Mouse (Mus musculus) gastrocnemius, adult 8-10 months (tissue): ENCODE measurements around the gene Ska2. TPM values are rescaled to one million over a fixed set of nuclear protein-coding genes. Genes with fewer than 3 reads are reported as not detected.

ENCODE experiments used
- DNase-seq, 2 experiments: peaks; one replicate each; pipeline ENCODE4 v3.0.0; 2022; ENCODE audit warnings: low spot score in 2 of 2
- total RNA-seq, 4 experiments: library from RNA; stranded (reverse); gene quantifications; 2 replicates each; pipeline ENCODE4 v1.2.4; 2022

Ska2 gene
- 1 to 10 TPM; 3.1 to 7.4 (median 4.3) TPM for total RNA-seq

GRCm38 (mm10) chr11:87108755-87109518 lies at the start of gene Ska2:
Ska2 (plus strand) TSS chr11:87109234.
- DNase-seq, result peak; percentile 94 to 97

DNA sequence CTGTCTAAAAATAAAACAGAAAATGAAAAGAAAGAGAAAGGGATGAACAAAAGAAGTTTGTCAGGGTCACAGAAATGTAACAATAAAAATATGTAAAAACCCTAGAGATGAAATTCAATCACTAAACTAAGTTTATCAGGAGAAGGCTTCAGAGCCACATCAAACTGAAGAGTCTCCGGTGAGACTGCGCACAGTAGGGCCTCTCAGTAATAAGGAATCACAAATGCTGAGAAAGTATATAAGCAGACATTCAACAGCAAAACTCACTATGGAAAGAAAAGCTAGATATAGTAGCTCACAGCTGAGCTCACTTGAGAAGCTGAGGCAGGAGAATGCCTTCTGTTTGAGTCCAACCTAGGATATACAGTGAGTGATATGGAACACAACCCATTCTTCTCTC lies 48.6 kb upstream of the Ska2 start:
- DNase-seq, result no peak

- DNase-seq, result no peak
Observed at GRCm38 (mm10) chr11:87062087-87062486, 46.9 kb upstream of the Ska2 start.

- peak; percentile 25 to 42 for DNase-seq
Observed at GRCm38 (mm10) chr11:87073343-87073865, 35.6 kb upstream of the Ska2 start.

DNA sequence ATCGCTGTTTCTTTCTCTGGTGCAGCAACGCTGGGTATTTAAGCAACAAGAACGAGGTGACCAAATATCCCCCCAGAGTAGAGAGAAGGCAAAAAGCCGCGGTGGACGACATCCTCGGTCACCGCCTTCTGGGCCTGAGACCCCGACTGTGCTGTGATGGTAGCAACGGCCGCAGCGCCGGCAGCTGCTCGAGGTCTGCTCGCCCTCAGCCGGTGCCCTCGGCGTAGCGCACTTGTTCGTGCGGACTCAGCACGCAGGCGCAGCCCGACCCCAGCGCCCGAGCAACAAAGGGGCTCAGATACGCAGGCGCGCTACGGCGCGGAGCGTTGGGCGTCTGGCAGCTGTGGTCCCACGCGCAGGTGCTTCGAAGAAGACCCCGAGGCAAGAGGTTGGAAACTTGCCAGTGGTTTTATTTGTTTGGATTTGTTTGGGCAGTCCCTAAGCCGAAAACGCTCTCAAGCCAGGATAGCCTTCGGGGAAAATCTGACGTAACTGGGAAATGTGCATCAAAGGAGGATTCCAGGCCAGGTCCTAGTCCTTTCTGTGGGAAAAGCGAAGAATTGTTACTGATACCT lies 35.1 kb upstream of the Ska2 start, which contains the start of gene Gdpd1:
Gene Gdpd1 (minus strand): TSS at position 197 of the 575 bp plus-strand sequence.
- DNase-seq, result peak; percentile 53 to 74

DNA sequence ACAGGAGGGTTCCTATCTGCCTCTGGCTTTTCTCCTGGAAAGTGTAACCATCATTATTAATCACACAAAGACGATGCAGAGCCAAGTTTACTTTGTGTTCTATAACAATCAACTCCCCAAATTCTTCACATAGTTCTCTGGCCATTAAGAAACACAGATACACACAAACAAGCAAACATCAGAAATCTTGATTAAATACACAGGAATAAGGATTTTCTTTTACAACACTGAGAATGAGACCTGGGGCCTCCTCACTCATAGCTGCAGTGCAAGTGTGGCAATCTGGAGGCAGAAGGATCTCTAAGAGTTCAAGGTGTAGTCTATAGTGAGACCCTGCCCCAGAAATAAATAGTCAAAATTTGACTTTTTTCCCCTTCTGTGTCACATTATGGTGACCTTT lies 25.3 kb upstream of the Ska2 start:
- DNase-seq, result no peak

- no peak for DNase-seq
Observed at GRCm38 (mm10) chr11:87085461-87085860, 23.6 kb upstream of the Ska2 start.

DNA sequence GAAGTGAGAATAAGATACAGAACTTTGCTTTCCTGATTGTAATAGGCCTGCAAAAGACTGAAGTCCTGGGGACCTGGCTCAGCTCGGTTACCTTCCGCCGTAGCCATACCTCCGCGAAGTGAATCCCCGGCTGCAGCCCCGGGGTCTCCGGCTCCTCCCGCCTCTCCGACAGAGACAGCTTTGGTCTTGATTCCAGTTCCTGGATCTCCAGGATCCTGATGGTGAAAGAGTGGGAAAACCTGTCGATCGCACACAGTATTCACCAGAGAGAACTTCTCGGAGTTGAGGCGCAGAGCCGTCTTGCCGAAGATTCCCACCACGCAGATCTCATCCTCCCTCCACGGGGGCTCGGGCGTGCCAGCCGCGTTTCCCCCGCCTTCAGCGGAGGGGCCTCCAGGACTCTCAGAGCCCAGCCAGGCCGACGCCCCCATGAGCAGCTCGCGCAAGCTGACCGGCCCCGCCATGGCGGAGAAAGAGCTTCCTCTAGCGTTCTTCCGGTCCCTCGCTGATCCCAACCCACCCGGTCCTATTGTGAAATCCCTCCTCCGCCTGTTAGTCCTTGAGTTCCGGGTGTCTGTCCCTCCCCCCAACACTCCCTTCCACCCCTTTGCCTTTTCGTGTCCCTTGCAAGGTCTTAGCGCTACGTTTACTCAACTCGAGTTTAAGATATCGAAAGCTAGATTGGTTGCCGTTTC lies 22.6 kb upstream of the Ska2 start, which contains the start of gene Smg8:
Gene Smg8 (minus strand): TSS at position 485 of the 695 bp plus-strand sequence.
- peak; percentile 60 to 70 for DNase-seq

DNA sequence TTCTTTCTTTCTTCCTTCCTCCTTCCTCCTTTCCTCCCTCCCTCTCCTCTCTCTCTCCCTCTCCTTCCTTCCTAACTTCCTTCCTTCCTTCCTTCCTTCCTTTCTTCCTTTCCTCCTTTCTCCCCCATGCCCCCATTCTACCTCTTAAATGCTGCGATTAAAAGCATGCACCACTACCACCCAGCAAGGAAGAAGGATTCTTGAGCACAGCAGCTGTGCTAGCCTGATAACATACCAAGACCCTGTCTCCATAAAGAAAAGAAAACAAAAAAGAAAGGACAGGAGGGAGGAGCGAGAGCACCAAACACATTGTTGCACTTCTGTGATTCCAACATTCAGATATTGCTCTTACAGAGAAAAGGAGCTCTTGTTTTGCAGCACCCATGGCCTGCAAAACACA lies 21.9 kb upstream of the Ska2 start:
- no peak for DNase-seq

DNA sequence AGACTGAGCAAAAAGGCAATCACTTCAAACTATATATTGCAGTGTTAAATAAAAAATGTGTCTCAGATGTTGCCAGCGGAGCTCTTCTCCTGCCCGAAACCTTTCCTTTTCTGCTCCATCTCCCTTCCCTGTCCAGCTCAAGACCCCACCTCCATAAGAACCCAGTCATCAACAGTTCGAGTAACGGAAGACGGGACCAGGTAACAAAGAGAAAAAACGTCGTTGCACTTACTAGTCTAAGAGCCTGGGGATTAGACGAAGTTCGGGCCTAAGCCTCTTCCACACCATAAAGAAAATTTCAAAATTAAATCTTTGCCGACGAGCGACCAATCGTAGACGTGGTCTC lies 652 bp upstream of the Ska2 start, which contains the start of gene Prr11:
Gene Prr11 (minus strand): TSS at position 300 of the 346 bp plus-strand sequence.
- no peak for DNase-seq

DNA sequence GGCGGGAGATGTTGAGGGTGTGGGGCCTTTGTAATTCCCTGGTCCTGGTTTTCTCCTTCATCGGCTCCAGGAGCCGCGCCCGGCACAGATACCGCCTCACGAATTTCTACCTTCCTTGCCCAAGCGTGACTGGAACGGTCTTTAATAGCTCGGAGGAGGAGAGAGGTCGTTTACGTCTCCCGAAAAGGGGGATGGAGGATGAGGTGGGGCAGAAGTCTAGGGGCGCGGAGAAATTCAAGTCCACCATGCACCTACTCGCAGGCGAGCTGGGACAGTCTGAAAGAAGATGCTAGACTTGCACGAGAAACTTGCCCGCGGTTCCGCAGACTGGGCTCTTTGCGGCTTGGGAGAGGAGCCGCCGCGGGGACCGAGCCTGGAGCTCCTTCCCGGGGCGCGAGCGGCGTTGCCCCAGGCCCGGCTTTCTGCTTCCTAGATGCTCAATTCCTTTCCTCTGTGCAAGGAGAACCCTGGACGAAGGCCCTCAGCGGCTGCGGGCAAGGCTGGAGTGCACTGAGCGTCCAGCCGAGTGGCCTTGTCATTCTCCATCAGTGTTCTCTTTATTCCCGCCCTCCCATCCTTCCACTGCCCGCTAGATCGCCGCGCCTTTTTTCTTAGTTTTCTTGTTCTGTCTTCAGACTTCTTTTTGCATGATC lies 611 bp downstream of the Ska2 start:
- peak in 1 of 2 experiments; percentile 6 for DNase-seq

GRCm38 (mm10) chr11:87110172-87110909 lies 1.3 kb downstream of the Ska2 start:
- DNase-seq, result no peak

DNA sequence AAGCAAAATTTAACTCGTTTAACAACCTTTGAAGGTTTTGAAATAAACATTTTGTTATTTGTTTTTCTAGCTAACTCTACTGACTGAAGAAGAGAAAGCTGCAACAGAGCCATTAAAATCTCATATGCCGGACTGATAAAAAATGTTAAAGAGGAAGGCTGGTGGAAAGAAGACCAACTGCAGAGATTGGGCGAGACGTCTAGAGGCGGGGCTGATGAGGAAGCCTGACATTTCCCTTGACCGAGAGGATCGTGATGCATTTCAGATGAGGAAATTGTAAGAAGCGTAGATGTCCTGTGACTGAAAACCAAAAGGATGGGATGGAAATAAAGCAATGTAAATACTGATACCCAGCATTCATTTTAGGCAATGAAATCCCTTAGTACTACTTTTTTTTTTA lies 12.8 kb downstream of the Ska2 start:
- DNase-seq, result no peak

DNA sequence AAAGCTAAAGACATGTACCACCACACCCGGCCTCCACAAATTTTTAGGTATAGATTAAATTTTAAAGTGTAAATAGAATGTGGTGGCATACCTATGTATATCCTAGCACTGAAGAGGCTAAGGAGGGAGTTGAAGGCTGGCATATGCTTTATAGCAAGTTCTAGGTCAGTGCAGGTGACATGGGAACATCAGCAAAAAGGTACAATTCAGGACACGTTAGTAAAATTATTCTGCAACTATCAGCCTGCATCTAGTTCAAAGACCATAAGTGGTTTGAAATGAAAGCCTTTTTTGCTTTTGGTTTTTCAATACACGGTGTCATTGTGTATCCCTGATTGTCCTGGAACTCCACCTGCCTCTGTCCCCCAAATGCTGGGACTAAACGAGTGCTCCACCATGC lies 16.5 kb downstream of the Ska2 start:
- no peak for DNase-seq

- no peak for DNase-seq
Observed at GRCm38 (mm10) chr11:87126281-87126823, 17.3 kb downstream of the Ska2 start.

DNA sequence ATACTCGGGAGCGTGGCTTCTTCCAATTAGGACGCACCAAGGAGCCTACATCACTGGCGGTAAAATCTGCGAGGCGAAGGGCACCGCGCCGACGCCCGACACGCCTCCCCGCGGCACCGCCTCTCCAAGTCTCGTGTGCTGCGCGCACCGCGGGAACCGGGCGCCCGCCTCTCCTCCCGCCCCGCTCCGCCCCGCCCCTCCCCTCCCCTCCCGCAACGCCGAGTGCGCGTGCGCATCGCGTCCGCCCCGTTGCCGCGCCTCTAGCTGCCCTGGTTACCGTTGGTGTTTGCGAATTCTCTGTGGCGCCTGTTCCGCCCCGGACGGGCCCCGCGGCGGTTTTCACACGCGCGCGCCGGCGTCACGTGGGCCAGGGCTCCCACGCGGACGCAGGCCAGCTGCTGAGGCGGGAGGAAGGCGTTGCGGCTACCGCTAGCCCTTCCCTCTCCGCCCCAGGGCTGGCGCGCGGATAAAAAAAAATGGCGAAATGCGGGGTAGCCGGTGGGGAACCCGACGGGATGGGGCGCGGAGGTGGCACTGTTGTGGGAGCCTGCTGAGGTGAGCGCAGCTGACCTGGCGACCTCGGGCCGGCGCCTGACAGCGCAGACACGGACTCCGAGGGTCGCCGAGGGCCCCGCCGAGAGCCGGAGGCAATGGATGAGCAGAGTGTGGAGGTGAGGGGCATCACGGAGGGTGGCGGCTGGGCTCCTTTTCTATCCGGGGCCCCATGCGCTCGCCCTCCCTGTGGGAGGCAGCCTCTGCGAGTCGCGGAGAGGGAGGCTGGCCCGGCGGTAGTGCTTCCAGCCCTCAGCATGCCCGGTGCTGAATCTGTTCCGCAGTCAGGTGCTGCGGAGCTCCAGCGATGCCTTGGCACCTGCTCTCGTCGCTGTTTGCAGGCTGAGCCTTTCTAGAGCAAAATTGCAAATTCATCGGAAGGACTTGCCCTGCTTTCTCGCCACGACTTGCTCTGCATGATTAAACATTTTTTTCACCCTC lies 18.1 kb downstream of the Ska2 start, which contains the start of gene Trim37:
Gene Trim37 (plus strand): TSS at position 254 of the 993 bp plus-strand sequence.
- DNase-seq, result peak; percentile 59 to 84

DNA sequence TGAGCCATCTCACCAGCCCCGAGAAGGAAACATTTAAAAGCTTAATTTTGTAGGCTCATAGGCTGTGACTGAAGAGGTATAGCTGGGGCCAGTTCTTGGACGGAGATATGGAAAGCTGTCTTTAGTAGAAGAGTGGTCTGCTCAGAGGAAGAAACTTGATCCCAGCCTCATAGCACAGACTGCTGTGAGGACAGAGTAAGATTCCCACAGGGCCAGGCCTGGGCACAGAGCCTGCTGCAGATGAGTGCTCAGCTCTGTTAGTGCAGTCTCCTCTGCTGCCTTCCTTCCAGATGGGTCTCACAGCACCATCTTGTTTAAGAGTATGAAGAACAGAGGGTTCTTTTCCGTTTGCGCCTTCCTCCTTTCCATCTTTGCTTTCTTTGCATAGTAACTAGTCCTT lies 27.2 kb downstream of the Ska2 start:
- no peak for DNase-seq

DNA sequence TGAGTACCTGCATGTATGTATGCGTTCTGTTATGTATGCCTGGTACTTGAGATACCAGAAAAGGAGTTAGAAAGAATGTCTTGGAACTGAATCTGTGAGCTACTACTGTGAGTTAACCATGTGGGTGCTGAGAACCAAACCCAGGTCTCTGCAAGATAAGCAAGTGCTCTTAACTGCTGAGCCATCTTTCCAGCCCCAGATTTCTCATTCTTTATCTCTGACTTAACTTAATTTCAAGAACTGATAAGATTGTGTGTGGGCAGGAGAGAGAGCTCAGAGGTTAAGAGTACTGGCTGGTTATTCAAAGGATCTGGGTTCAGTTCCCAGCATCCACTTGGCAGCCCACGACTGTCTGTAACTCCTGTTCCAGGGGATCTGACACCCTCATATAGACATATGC lies 49.0 kb downstream of the Ska2 start:
- DNase-seq, result no peak

DNA sequence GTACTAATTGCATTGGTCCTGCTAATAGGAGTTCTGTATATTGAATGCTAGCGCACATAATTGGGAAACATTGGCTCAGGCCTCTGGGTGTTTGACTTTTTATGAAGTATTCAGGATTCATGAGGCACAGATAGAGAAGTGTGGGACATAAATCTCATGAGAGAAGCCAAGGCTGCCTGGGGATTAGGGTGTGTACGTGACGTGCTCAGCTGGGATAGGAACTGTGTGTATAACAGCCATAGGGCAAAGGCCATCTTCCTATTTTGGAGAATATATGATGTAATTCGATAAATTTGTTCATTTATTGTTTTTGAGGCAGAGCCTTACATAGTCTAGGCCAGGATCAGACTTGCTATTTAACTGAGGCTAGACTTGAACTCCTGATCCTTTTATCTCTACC lies 53.7 kb downstream of the Ska2 start:
- no peak for DNase-seq
